Mouse (Mus musculus) heart, embryonic 10.5 days (tissue): Measurements from ENCODE around the gene Rhoh. TPM values are rescaled to one million over a fixed set of nuclear protein-coding genes. Genes with fewer than 3 reads are reported as not detected.

Source experiments
- DNase-seq: peaks from one replicate; pipeline ENCODE4 v3.0.0-alpha.2; 2017; ENCODE audit warnings: low spot score
- H3K27ac ChIP-seq: fragments of 300-500 bp; sonication (generic); 2 replicates; pipeline ENCODE4 v1.5.1; 2016; ENCODE audit warnings: mild to moderate bottlenecking
- H3K27me3 ChIP-seq: fragments of 300-500 bp; sonication (generic); 2 replicates; pipeline ENCODE4 v1.6.1; 2016; ENCODE audit warnings: mild to moderate bottlenecking; ENCODE audit not compliant: poor library complexity, insufficient read depth, severe bottlenecking
- H3K36me3 ChIP-seq: fragments of 300-500 bp; sonication (generic); 2 replicates; pipeline ENCODE4 v1.6.1; 2016; ENCODE audit warnings: mild to moderate bottlenecking, moderate library complexity
- H3K4me1 ChIP-seq: fragments of 300-500 bp; sonication (generic); 2 replicates; pipeline ENCODE4 v1.6.1; 2016; ENCODE audit warnings: mild to moderate bottlenecking
- H3K4me3 ChIP-seq: fragments of 300-500 bp; sonication (generic); 2 replicates; pipeline ENCODE4 v1.5.1; 2016; ENCODE audit warnings: mild to moderate bottlenecking, moderate library complexity
- H3K9me3 ChIP-seq: fragments of 300-500 bp; sonication (generic); 2 replicates; pipeline ENCODE4 v1.6.1; 2016; ENCODE audit warnings: mild to moderate bottlenecking, moderate library complexity
- WGBS: fragments of 180-500 bp; shearing (Covaris S2); methylation state at CpG from one replicate; pipeline ENCODE4 v1.1.7; 2016; 5-methylcytosine and 5-hydroxymethylcytosine counted together
- polyA plus RNA-seq: library from polyadenylated mRNA; unstranded; fragments of >200 nt; fragmentation: Nextera tagmentation; extraction: Ambion mirVana; gene quantifications from 2 replicates; pipeline ENCODE4 v1.2.1, GENCODE M21; 2016

The Rhoh gene
- polyA plus RNA-seq, 1 experiment from 2014 or later: 0.55 TPM

- H3K4me3 ChIP-seq: no peak overlapping the region
- no peaks in the 10 kb centered on the region for H3K4me1 ChIP-seq
- H3K27ac ChIP-seq: no peak overlapping the region
- no peaks in the 10 kb centered on the region for H3K36me3 ChIP-seq
- no peak for DNase-seq
- 83% methylated on average over 6 of the region's 6 CpGs for WGBS
- no peaks in the 10 kb centered on the region for H3K27me3 ChIP-seq
- H3K9me3 ChIP-seq: no peaks in the 10 kb centered on the region
Observed at GRCm38 (mm10) chr5:65926666-65927065, 65.7 kb downstream of the Rhoh start.

DNA sequence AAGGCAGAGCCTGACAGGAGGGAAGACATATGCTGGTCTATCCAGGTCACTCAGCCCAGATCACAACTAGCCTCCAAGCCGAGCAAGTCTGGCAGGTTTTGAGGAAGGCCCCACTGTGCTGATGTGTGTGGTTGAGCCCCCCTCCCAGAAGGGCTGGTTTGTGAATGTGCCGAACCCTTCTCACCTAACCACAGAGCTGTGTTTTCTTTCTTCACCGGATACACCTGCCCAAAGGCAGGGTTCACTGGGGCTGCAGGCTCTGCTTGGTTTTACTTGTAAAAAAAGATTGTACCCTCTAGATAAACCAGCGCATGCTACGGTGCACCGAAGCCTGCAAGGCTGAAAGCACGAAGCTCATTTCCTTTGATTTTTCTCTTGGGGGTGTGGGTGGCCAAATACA is 68.1 kb downstream of the Rhoh start:
- Histone ChIP-seq H3K36me3 (no peaks in the 10 kb centered on the region), H3K27ac (no peak overlapping the region), H3K27me3 (no peaks in the 10 kb centered on the region), H3K4me1 (no peaks in the 10 kb centered on the region), H3K9me3 (no peaks in the 10 kb centered on the region), H3K4me3 (no peak overlapping the region)
- no peak for DNase-seq
- 81% methylated on average over 7 of the region's 7 CpGs for WGBS

DNA sequence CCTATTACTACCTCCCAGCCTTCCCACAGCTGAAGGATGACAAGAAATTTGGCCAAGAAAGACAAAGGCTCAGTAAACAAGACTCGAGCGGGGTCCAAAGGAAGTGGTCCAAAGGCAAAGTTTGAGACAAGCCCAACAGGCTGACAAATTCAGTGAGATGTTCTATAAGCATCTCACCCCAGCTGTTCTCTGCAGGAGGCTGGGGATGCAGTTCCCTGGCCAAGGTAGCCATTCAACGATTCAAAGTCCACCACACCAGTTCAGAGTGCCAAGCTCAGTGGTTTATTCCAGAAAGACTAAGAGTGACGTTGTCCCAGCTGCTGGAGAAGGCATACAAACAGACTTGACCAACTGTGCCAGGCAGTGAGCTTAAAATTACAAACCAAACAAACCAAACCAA is 69.2 kb downstream of the Rhoh start:
- Histone ChIP-seq H3K27ac (no peak overlapping the region), H3K9me3 (no peaks in the 10 kb centered on the region), H3K4me1 (no peaks in the 10 kb centered on the region), H3K27me3 (no peaks in the 10 kb centered on the region), H3K4me3 (no peak overlapping the region), H3K36me3 (no peaks in the 10 kb centered on the region)
- 78% methylated on average over 4 of the region's 4 CpGs for WGBS
- DNase-seq: no peak

- H3K36me3 ChIP-seq: no peaks in the 10 kb centered on the region
- DNase-seq: no peak
- no peak overlapping the region for H3K27ac ChIP-seq
- no peaks in the 10 kb centered on the region for H3K27me3 ChIP-seq
- no peak overlapping the region for H3K4me3 ChIP-seq
- H3K9me3 ChIP-seq: no peaks in the 10 kb centered on the region
- 80% methylated on average over 4 of the region's 4 CpGs for WGBS
- H3K4me1 ChIP-seq: peaks cover 8% of the 10 kb centered on the region
Observed at GRCm38 (mm10) chr5:65933258-65933657, 72.2 kb downstream of the Rhoh start.

DNA sequence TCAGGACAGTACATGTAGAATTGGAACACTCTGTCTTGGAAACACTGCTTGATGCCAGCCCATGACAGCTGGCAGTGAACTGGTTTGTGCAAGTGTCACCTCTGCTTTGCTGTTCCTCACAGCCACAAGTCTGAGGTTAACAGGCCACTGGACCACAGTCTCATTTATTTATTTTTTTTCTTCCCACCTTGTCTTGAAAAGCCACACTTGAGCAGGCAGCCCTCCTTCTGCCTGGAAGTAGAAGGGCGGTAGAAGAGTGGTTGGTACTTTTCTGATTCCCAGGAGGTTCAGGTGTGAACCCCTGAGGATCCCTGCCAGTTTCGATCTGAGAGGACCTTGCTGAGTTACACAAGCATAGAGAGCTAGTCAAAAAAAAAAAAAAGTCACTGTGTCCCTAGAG is 72.8 kb downstream of the Rhoh start:
- WGBS: 83% methylated on average over 2 of the region's 2 CpGs

GRCm38 (mm10) chr5:65934783-65935182 is 73.8 kb downstream of the Rhoh start, which contains the start of gene Chrna9:
Chrna9 (plus strand) TSS chr5:65934921.
- H3K27ac ChIP-seq: no peak within 1 kb of the TSS
- no peaks in the 10 kb centered on the region for H3K9me3 ChIP-seq
- DNase-seq: no peak

More for the DNA sequence above, 72.8 kb downstream of the Rhoh start:
- Histone ChIP-seq H3K9me3 (no peaks in the 10 kb centered on the region), H3K4me3 (no peak overlapping the region), H3K36me3 (no peaks in the 10 kb centered on the region), H3K4me1 (peaks cover 8% of the 10 kb centered on the region), H3K27me3 (no peaks in the 10 kb centered on the region), H3K27ac (no peak overlapping the region)
- DNase-seq: no peak

GRCm38 (mm10) chr5:65937011-65937726 is 76.2 kb downstream of the Rhoh start:
- H3K27me3 ChIP-seq: no peaks in the 10 kb centered on the region
- H3K36me3 ChIP-seq: no peaks in the 10 kb centered on the region
- H3K4me3 ChIP-seq: no peak overlapping the region
- DNase-seq: no peak
- H3K9me3 ChIP-seq: no peaks in the 10 kb centered on the region
- peak overlapping the region; percentile 70 for H3K27ac ChIP-seq
- 60% methylated on average over 11 of the region's 11 CpGs for WGBS
- peaks cover 14% of the 10 kb centered on the region for H3K4me1 ChIP-seq

More at GRCm38 (mm10) chr5:65934783-65935182, 73.8 kb downstream of the Rhoh start, which contains the start of gene Chrna9:
- peaks cover 8% of the 10 kb centered on the region for H3K4me1 ChIP-seq
- no peak within 1 kb of the TSS for H3K4me3 ChIP-seq
- H3K27me3 ChIP-seq: no peaks in the 10 kb centered on the region
- no peaks in the 10 kb centered on the region for H3K36me3 ChIP-seq
- 79% methylated on average over 5 of the region's 5 CpGs for WGBS

DNA sequence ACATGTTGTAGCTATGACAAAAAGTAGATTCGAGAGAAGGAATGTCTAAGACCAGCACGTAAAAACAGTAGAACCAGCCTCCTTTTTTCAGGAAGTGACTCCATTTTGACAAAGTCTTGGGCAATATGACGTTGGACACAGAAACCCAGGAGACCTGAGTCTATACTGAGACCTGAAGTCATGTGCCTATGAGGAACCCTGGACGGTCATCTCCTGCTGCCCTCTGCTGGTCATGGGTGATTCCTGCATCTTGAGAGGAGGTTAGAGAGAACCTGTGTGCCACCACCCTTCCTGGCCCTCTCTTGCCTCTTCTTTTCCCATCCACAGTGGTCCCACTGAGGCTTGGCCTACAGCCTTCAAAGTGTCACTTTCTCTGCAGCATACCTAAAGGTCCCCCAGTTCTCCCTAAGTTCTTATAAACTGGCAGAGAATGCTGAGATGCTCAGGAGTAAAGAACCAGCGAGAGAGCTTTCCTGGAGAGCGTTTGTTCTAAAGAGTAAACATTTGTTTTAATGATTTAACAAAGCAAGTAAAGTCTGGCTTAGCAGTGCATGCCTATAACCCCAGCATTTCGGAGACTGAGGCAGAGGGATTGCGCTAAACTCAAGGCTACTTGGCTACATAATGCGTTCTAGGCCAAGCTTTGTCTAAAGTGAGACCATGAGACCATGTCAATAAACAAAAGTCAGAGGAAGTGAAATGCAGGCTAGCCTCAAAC is 77.1 kb downstream of the Rhoh start:
- 58% methylated on average over 9 of the region's 9 CpGs for WGBS
- no peaks in the 10 kb centered on the region for H3K9me3 ChIP-seq
- peaks cover 14% of the 10 kb centered on the region for H3K4me1 ChIP-seq
- no peaks in the 10 kb centered on the region for H3K36me3 ChIP-seq
- no peak overlapping the region for H3K4me3 ChIP-seq
- peak; percentile 93 for DNase-seq
- no peaks in the 10 kb centered on the region for H3K27me3 ChIP-seq
- H3K27ac ChIP-seq: no peak overlapping the region

- no peaks in the 10 kb centered on the region for H3K9me3 ChIP-seq
- DNase-seq: no peak
- H3K4me3 ChIP-seq: no peak overlapping the region
- no peaks in the 10 kb centered on the region for H3K27me3 ChIP-seq
- no peaks in the 10 kb centered on the region for H3K36me3 ChIP-seq
- no peak overlapping the region for H3K27ac ChIP-seq
- peaks cover 14% of the 10 kb centered on the region for H3K4me1 ChIP-seq
- WGBS: 69% methylated on average over 4 of the region's 4 CpGs
Observed at GRCm38 (mm10) chr5:65941145-65941544, 80.1 kb downstream of the Rhoh start.

Other genes starting within 250 kb of the Rhoh start
- 53.6 and 69.2 TPM in 2 replicates for gene Pds5a, start 162.9 kb upstream of the Rhoh start, polyA plus RNA-seq
- gene N4bp2, start 97.7 kb upstream of the Rhoh start, polyA plus RNA-seq: 31.6 and 33.1 TPM in 2 replicates
- 0.09 TPM in 1 of 2 replicates, not detected in the other for gene Chrna9, start 73.7 kb downstream of the Rhoh start, polyA plus RNA-seq
- 0.12 and 0.75 TPM in 2 replicates for gene 9130230L23Rik, start 143.1 kb downstream of the Rhoh start, polyA plus RNA-seq